Mouse (Mus musculus) heart, adult 2 months (tissue): Measurements from ENCODE around the gene C2. TPM values are rescaled to one million over a fixed set of nuclear protein-coding genes. Genes with fewer than 3 reads are reported as not detected.

Source experiments
- DNase-seq, 2 experiments: peaks; one replicate each; pipeline ENCODE4 v3.0.0; 2021
- H3K27ac ChIP-seq: fragments of 200-600 bp; 2 replicates; pipeline ENCODE4 v1.8.1; 2022
- H3K27me3 ChIP-seq: fragments of 200-500 bp; 2 replicates; pipeline ENCODE4 v1.6.1; 2012; ENCODE audit warnings: mild to moderate bottlenecking, low read length, inconsistent platforms, mixed read lengths; ENCODE audit not compliant: control insufficient read depth, insufficient read depth
- H3K36me3 ChIP-seq: fragments of 200-500 bp; 2 replicates; pipeline ENCODE4 v1.6.1; 2012; ENCODE audit warnings: low read length, inconsistent platforms; ENCODE audit not compliant: control insufficient read depth, insufficient read depth
- H3K4me1 ChIP-seq: fragments of 200-500 bp; 2 replicates; pipeline ENCODE4 v1.6.1; 2011; ENCODE audit warnings: low read length; ENCODE audit not compliant: control insufficient read depth, insufficient read depth
- H3K4me3 ChIP-seq: fragments of 200-600 bp; 2 replicates; pipeline ENCODE4 v1.8.1; 2022
- H3K79me2 ChIP-seq: fragments of 200-500 bp; replicated peaks from 2 replicates; pipeline ENCODE4 v1.6.1; 2012; ENCODE audit warnings: mild to moderate bottlenecking, inconsistent platforms, low read length, moderate library complexity, mixed read lengths; ENCODE audit not compliant: control insufficient read depth, insufficient read depth
- H3K9ac ChIP-seq: fragments of 200-500 bp; 2 replicates; pipeline ENCODE4 v1.6.1; 2012; ENCODE audit warnings: low read depth, mild to moderate bottlenecking, control low read depth, inconsistent platforms, low read length, mixed read lengths
- CTCF ChIP-seq: fragments of 200-600 bp; IDR thresholded peaks from 2 replicates; pipeline ENCODE4 v1.8.1; 2022; ENCODE audit warnings: antibody characterized with exemption, mild to moderate bottlenecking, moderate library complexity
- EP300 ChIP-seq: fragments of 200-500 bp; IDR thresholded peaks from 2 replicates; pipeline ENCODE4 v1.6.1; 2011; ENCODE audit warnings: low read depth, low read length, control low read depth; ENCODE audit not compliant: insufficient read depth
- POLR2A ChIP-seq: fragments of 200-500 bp; IDR thresholded peaks from 2 replicates; pipeline ENCODE4 v1.6.1; 2011; ENCODE audit warnings: mild to moderate bottlenecking, low read depth, low read length, control low read depth; ENCODE audit not compliant: insufficient read depth
- WGBS: fragments of 180-500 bp; shearing (Covaris S2); methylation state at CpG from one replicate; pipeline ENCODE4 v1.1.7; 2018; 5-methylcytosine and 5-hydroxymethylcytosine counted together
- intact Hi-C: fragments of 180-260 bp; cut with DNase I; formaldehyde crosslinking; loops from one replicate; pipeline ENCODE4 v1.15.1; 2025
- polyA plus RNA-seq: library from polyadenylated mRNA; depleted of rRNA; stranded (reverse); fragments of >200 nt; gene quantifications from 2 replicates; pipeline ENCODE4 v1.2.3, GENCODE M21; 2012
- total RNA-seq, 2 experiments: library from RNA; stranded (reverse); gene quantifications; 2 replicates each; pipeline ENCODE4 v1.2.3; 2021

C2 gene
- total and polyA plus RNA-seq, 3 experiments = 1.8 to 4.5 (median 3.1) TPM

DNA sequence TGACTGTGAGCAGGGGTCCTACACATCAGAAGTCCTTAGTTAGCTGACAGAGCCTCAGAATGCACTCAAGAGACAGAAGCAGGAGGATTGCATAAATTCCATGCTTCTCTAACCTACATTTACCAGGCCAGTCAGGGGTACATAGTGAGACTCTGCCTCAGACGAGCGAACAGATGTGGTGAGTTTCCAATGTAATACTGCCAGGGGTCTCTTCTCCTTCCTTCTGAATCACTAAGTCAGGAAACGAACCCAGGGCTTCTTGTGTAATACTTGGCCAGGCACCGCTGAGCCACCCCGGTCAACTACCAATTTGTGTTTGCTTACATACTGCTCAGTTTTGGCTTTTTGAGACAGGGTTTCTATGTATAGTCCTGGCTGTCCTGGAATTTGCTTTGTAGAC lies 10.1 kb downstream of the C2 start:
- no peak overlapping the region for H3K27ac ChIP-seq
- H3K27me3 ChIP-seq = no peaks in the 10 kb centered on the region
- no peak for DNase-seq
- H3K9ac ChIP-seq = no peak overlapping the region
- no peaks in the 10 kb centered on the region for H3K4me1 ChIP-seq
- intact Hi-C loops = no loop called here
- whole genome bisulfite sequencing = 82% methylated on average over 5 of the region's 5 CpGs
- no peaks in the 10 kb centered on the region for H3K36me3 ChIP-seq
- no peaks in the 10 kb centered on the region for H3K79me2 ChIP-seq
- no peak for TF ChIP-seq EP300
- TF ChIP-seq POLR2A = no peak
- no peak for TF ChIP-seq CTCF
- no peak overlapping the region for H3K4me3 ChIP-seq

DNA sequence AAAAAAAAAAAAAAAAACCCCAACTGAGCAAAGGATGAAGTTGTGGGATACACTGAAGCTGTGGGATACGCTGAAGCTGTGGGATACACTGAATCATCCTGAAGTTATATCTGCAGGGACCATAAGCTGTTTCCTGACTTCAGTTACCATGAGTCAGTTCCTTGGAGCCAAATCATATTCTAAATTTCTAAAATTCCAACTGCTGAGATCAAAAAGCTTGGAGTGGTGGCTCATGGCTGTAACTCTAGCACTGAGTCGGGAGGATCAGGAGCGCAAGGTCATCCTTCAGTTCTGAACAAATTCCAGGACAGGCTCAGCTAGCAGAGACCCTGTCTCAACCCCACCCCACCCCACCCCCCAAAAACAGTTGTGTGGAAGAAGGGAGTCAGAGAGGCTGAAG lies 12.4 kb downstream of the C2 start:
- Histone ChIP-seq H3K36me3 (no peaks in the 10 kb centered on the region), H3K4me3 (no peak overlapping the region), H3K27ac (no peak overlapping the region), H3K4me1 (no peaks in the 10 kb centered on the region), H3K79me2 (no peaks in the 10 kb centered on the region), H3K27me3 (no peaks in the 10 kb centered on the region), H3K9ac (no peak overlapping the region)
- no peak for TF ChIP-seq CTCF
- TF ChIP-seq EP300 = no peak
- no peak for TF ChIP-seq POLR2A
- WGBS = 70% methylated on average over 3 of the region's 3 CpGs
- DNase-seq = no peak
- intact Hi-C loops = no loop called here

DNA sequence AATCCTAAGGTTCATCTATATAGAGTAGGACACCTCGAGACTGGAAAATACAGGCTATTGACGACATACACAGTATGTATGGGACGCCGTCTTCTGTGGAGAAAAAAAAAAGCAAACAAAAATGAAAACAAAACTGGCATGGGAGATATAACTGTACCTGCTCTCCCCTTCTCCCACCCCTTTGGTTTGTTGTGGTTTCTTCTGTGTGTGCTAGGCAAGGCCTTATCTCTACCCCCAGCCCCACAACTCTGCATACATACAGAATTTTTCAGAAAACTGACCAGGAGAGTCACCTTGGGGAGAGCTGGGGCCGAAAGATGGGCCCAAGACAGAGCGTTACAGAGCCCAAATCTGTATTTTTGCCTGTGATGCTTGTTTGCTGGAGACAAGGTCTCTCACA lies 13.4 kb downstream of the C2 start:
- no peak overlapping the region for H3K9ac ChIP-seq
- intact Hi-C loops = no loop called here
- WGBS = 90% methylated on average over 6 of the region's 6 CpGs
- H3K4me3 ChIP-seq = no peak overlapping the region
- no peak overlapping the region for H3K27ac ChIP-seq
- no peaks in the 10 kb centered on the region for H3K79me2 ChIP-seq
- no peak for DNase-seq
- no peaks in the 10 kb centered on the region for H3K27me3 ChIP-seq
- H3K36me3 ChIP-seq = no peaks in the 10 kb centered on the region
- no peaks in the 10 kb centered on the region for H3K4me1 ChIP-seq
- TF ChIP-seq CTCF = no peak
- TF ChIP-seq POLR2A = no peak
- no peak for TF ChIP-seq EP300

DNA sequence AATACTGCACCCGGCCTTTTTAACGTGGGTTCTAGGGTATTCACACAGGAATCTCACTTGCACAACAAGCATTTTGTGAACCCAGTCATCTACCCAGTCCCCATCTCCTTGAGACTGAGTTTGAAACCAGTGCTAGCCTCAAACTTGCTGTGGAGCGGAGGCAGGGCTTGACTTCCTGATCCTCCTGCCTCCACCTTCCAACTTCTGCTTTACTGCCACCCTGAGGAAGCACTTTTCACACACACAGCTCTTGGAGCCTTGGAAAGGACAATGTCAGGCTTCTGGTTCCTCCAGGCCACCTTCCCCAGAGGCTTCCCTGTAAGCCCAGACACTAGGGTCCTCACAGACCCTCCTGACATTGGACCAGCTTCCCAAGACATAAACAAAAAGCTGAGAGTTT lies 14.7 kb downstream of the C2 start:
- Histone ChIP-seq H3K79me2 (no peaks in the 10 kb centered on the region), H3K27ac (no peak overlapping the region), H3K27me3 (no peaks in the 10 kb centered on the region), H3K4me3 (no peak overlapping the region), H3K36me3 (no peaks in the 10 kb centered on the region), H3K9ac (no peak overlapping the region), H3K4me1 (no peaks in the 10 kb centered on the region)
- no peak for DNase-seq
- intact Hi-C loops = no loop called here
- 73% methylated on average over 3 of the region's 3 CpGs for WGBS
- TF ChIP-seq EP300 (no peak), POLR2A (no peak), CTCF (no peak)

DNA sequence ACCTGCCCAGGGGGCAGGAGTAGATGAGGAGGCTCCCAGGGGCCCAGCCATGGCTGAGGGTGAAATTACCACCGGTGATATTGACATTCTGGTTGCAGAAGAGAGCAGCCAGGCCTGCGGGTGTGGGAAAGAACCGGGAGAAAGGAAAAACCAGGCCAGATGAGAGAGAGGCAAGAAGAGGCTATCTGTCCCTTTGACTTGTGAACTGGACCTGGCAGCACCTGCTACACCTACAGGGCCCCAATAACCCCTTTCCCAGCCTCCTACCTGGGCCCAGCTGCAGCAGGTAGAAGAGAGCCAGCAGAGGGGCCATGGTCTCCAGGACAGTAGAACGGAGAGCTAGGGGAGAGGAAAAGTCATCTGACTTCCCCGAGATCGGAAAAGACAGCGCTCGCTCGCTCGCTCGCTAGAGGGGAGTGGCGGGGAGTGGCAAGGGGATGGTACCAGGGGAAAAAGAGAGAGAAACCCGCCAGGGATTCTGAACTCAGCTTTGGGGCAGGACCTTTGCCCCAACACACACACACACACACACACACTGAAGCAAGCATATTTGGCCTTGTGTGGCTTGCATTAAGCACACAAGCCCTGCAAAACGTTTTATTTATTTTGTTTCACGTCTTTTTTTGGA lies 16.3 kb downstream of the C2 start, which contains the start of gene Gm20547:
Gene Gm20547 (minus strand): TSS at position 360 of the 628 bp plus-strand sequence.
- Histone ChIP-seq H3K27ac (no peak within 1 kb of the TSS), H3K79me2 (no peaks in the 10 kb centered on the region), H3K27me3 (no peaks in the 10 kb centered on the region), H3K36me3 (no peaks in the 10 kb centered on the region), H3K9ac (no peak within 1 kb of the TSS), H3K4me3 (no peak within 1 kb of the TSS), H3K4me1 (no peaks in the 10 kb centered on the region)
- WGBS = 22% methylated on average over 15 of the region's 15 CpGs
- intact Hi-C loops = no loop called here
- DNase-seq = no peak
- TF ChIP-seq EP300 (no peak), POLR2A (no peak), CTCF (no peak)

DNA sequence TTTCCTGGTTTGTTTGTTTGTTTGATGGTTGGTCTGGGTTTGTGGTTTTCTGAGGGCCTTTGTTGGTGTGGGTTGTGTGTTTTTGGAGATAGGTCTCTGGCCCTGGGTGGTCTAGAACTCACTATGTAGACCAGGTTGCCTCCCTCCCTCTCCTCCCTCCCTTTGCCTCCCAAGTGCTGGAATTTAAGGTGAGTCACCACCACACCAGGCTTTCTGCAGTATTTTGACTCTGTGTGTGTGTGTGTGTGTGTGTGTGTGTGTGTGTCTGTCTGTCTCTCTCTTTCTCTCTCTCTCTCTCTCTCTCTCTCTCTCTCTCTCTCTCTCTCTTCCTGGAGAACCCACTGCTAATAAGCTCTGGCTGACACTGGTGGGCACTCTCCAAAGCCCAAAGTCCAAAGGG lies 16.9 kb downstream of the C2 start:
- Histone ChIP-seq H3K4me3 (no peak overlapping the region), H3K27ac (no peak overlapping the region), H3K36me3 (no peaks in the 10 kb centered on the region), H3K27me3 (no peaks in the 10 kb centered on the region), H3K9ac (no peak overlapping the region), H3K79me2 (no peaks in the 10 kb centered on the region), H3K4me1 (no peaks in the 10 kb centered on the region)
- no peak for DNase-seq
- no peak for TF ChIP-seq CTCF
- intact Hi-C loops = no loop called here
